Mouse (Mus musculus): ENCODE data around the gene Cd101. TPM values are rescaled to one million over a fixed set of nuclear protein-coding genes. Genes with fewer than 3 reads are reported as not detected.

The Cd101 gene
- polyA plus RNA-seq, 1 experiment from 2014 or later: 0.26 TPM

- Histone ChIP-seq H3K9me3 (replicated peaks; ENCODE audit: control insufficient read depth, low read length) (no peaks in the 10 kb centered on the region), H3K36me3 (ENCODE audit: control insufficient read depth, insufficient read depth, low read length) (0 out of 2 replicates have a peak, but pooled peaks cover 3% of the 10 kb centered on the region), H3K9ac (ENCODE audit: low read depth, low read length) (no peak overlapping the region), H3K27ac (ENCODE audit: low read depth, low read length) (no peak overlapping the region), H3K4me2 (no peak overlapping the region), H3K4me3 (ENCODE audit: low read depth, low read length) (no peak overlapping the region), H3K27me3 (ENCODE audit: control insufficient read depth, insufficient read depth, low read length) (no peaks in the 10 kb centered on the region), H3K4me1 (ENCODE audit: control insufficient read depth, insufficient read depth, low read length) (no peaks in the 10 kb centered on the region)
- 72% methylated on average over 9 of the region's 9 CpGs for WGBS (ENCODE audit: insufficient replicate concordance)
- ATAC-seq (replicated peaks; ENCODE audit: insufficient number of reproducible peaks, low FRiP score, low TSS enrichment): no peak
Measured at GRCm38 (mm10) chr3:101049997-101050396, 20.6 kb upstream of the Cd101 start.

GRCm38 (mm10) chr3:101048781-101049180 is 19.4 kb upstream of the Cd101 start:
- 71% methylated on average over 2 of the region's 2 CpGs for WGBS (ENCODE audit: insufficient replicate concordance)
- Histone ChIP-seq H3K4me2 (no peak overlapping the region), H3K4me1 (ENCODE audit: control insufficient read depth, insufficient read depth, low read length) (no peaks in the 10 kb centered on the region), H3K36me3 (ENCODE audit: control insufficient read depth, insufficient read depth, low read length) (0 out of 2 replicates have a peak, but pooled peaks cover 3% of the 10 kb centered on the region), H3K4me3 (ENCODE audit: low read depth, low read length) (no peak overlapping the region), H3K27ac (ENCODE audit: low read depth, low read length) (no peak overlapping the region), H3K9me3 (replicated peaks; ENCODE audit: control insufficient read depth, low read length) (no peaks in the 10 kb centered on the region), H3K9ac (ENCODE audit: low read depth, low read length) (no peak overlapping the region), H3K27me3 (ENCODE audit: control insufficient read depth, insufficient read depth, low read length) (no peaks in the 10 kb centered on the region)
- ATAC-seq (replicated peaks; ENCODE audit: insufficient number of reproducible peaks, low FRiP score, low TSS enrichment): no peak

- H3K9me3 ChIP-seq (replicated peaks; ENCODE audit: control insufficient read depth, low read length): no peaks in the 10 kb centered on the region
- no peak overlapping the region for H3K9ac ChIP-seq (ENCODE audit: low read depth, low read length)
- H3K27ac ChIP-seq (ENCODE audit: low read depth, low read length): no peak overlapping the region
- ATAC-seq (replicated peaks; ENCODE audit: insufficient number of reproducible peaks, low FRiP score, low TSS enrichment): no peak
- 0 out of 2 replicates have a peak, but pooled peaks cover 3% of the 10 kb centered on the region for H3K36me3 ChIP-seq (ENCODE audit: control insufficient read depth, insufficient read depth, low read length)
- no peak overlapping the region for H3K4me3 ChIP-seq (ENCODE audit: low read depth, low read length)
- no peaks in the 10 kb centered on the region for H3K27me3 ChIP-seq (ENCODE audit: control insufficient read depth, insufficient read depth, low read length)
- no peaks in the 10 kb centered on the region for H3K4me1 ChIP-seq (ENCODE audit: control insufficient read depth, insufficient read depth, low read length)
- 83% methylated on average over 15 of the region's 15 CpGs for WGBS (ENCODE audit: insufficient replicate concordance)
- H3K4me2 ChIP-seq: no peak overlapping the region
Measured at GRCm38 (mm10) chr3:101047586-101048275, 18.4 kb upstream of the Cd101 start.

GRCm38 (mm10) chr3:101045431-101045830 is 16.1 kb upstream of the Cd101 start:
- no peaks in the 10 kb centered on the region for H3K4me1 ChIP-seq (ENCODE audit: control insufficient read depth, insufficient read depth, low read length)
- no peak overlapping the region for H3K27ac ChIP-seq (ENCODE audit: low read depth, low read length)
- WGBS (ENCODE audit: insufficient replicate concordance): 80% methylated on average over 15 of the region's 15 CpGs

GRCm38 (mm10) chr3:101044686-101045085 is 15.3 kb upstream of the Cd101 start:
- H3K4me3 ChIP-seq (ENCODE audit: low read depth, low read length): no peak overlapping the region
- no peak overlapping the region for H3K9ac ChIP-seq (ENCODE audit: low read depth, low read length)
- peaks cover 3% of the 10 kb centered on the region for H3K36me3 ChIP-seq (ENCODE audit: control insufficient read depth, insufficient read depth, low read length)
- H3K9me3 ChIP-seq (replicated peaks; ENCODE audit: control insufficient read depth, low read length): no peaks in the 10 kb centered on the region
- no peak overlapping the region for H3K4me2 ChIP-seq
- WGBS (ENCODE audit: insufficient replicate concordance): 79% methylated on average over 6 of the region's 6 CpGs
- no peaks in the 10 kb centered on the region for H3K27me3 ChIP-seq (ENCODE audit: control insufficient read depth, insufficient read depth, low read length)
- no peak for ATAC-seq (replicated peaks; ENCODE audit: insufficient number of reproducible peaks, low FRiP score, low TSS enrichment)
- H3K4me1 ChIP-seq (ENCODE audit: control insufficient read depth, insufficient read depth, low read length): no peaks in the 10 kb centered on the region
- H3K27ac ChIP-seq (ENCODE audit: low read depth, low read length): no peak overlapping the region

More at GRCm38 (mm10) chr3:101045431-101045830, 16.1 kb upstream of the Cd101 start:
- H3K4me2 ChIP-seq: no peak overlapping the region
- no peaks in the 10 kb centered on the region for H3K9me3 ChIP-seq (replicated peaks; ENCODE audit: control insufficient read depth, low read length)
- ATAC-seq (replicated peaks; ENCODE audit: insufficient number of reproducible peaks, low FRiP score, low TSS enrichment): no peak
- H3K36me3 ChIP-seq (ENCODE audit: control insufficient read depth, insufficient read depth, low read length): peaks cover 3% of the 10 kb centered on the region
- H3K27me3 ChIP-seq (ENCODE audit: control insufficient read depth, insufficient read depth, low read length): no peaks in the 10 kb centered on the region
- H3K9ac ChIP-seq (ENCODE audit: low read depth, low read length): no peak overlapping the region
- no peak overlapping the region for H3K4me3 ChIP-seq (ENCODE audit: low read depth, low read length)

- WGBS (ENCODE audit: insufficient replicate concordance): 76% methylated on average over 7 of the region's 7 CpGs
- Histone ChIP-seq H3K4me2 (no peak overlapping the region), H3K27me3 (ENCODE audit: control insufficient read depth, insufficient read depth, low read length) (no peaks in the 10 kb centered on the region), H3K4me3 (ENCODE audit: low read depth, low read length) (no peak overlapping the region), H3K9me3 (replicated peaks; ENCODE audit: control insufficient read depth, low read length) (no peaks in the 10 kb centered on the region), H3K9ac (ENCODE audit: low read depth, low read length) (no peak overlapping the region), H3K36me3 (ENCODE audit: control insufficient read depth, insufficient read depth, low read length) (peaks cover 3% of the 10 kb centered on the region), H3K27ac (ENCODE audit: low read depth, low read length) (no peak overlapping the region), H3K4me1 (ENCODE audit: control insufficient read depth, insufficient read depth, low read length) (0 out of 2 replicates have a peak, but pooled peaks cover 3% of the 10 kb centered on the region)
- no peak for ATAC-seq (replicated peaks; ENCODE audit: insufficient number of reproducible peaks, low FRiP score, low TSS enrichment)
Measured at GRCm38 (mm10) chr3:101041997-101042396, 12.6 kb upstream of the Cd101 start.

GRCm38 (mm10) chr3:101037984-101038545 is 8.7 kb upstream of the Cd101 start:
- H3K4me2 ChIP-seq: no peak overlapping the region
- peaks cover 10% of the 10 kb centered on the region; the same call in 1 of the 2 replicates for H3K4me1 ChIP-seq (ENCODE audit: control insufficient read depth, insufficient read depth, low read length)
- H3K9ac ChIP-seq (ENCODE audit: low read depth, low read length): no peak overlapping the region
- no peaks in the 10 kb centered on the region for H3K9me3 ChIP-seq (replicated peaks; ENCODE audit: control insufficient read depth, low read length)
- no peak overlapping the region for H3K4me3 ChIP-seq (ENCODE audit: low read depth, low read length)
- no peaks in the 10 kb centered on the region; the same call in none of the 2 replicates for H3K36me3 ChIP-seq (ENCODE audit: control insufficient read depth, insufficient read depth, low read length)
- ATAC-seq (replicated peaks; ENCODE audit: insufficient number of reproducible peaks, low FRiP score, low TSS enrichment): no peak
- WGBS (ENCODE audit: insufficient replicate concordance): 85% methylated on average over 5 of the region's 5 CpGs
- no peaks in the 10 kb centered on the region for H3K27me3 ChIP-seq (ENCODE audit: control insufficient read depth, insufficient read depth, low read length)
- no peak overlapping the region for H3K27ac ChIP-seq (ENCODE audit: low read depth, low read length)

- no peak overlapping the region for H3K4me3 ChIP-seq (ENCODE audit: low read depth, low read length)
- 99% methylated on average over 2 of the region's 2 CpGs for WGBS (ENCODE audit: insufficient replicate concordance)
- no peak overlapping the region for H3K9ac ChIP-seq (ENCODE audit: low read depth, low read length)
- ATAC-seq (replicated peaks; ENCODE audit: insufficient number of reproducible peaks, low FRiP score, low TSS enrichment): no peak
- H3K27me3 ChIP-seq (ENCODE audit: control insufficient read depth, insufficient read depth, low read length): no peaks in the 10 kb centered on the region
- H3K9me3 ChIP-seq (replicated peaks; ENCODE audit: control insufficient read depth, low read length): no peaks in the 10 kb centered on the region
- H3K27ac ChIP-seq (ENCODE audit: low read depth, low read length): no peak overlapping the region
- H3K36me3 ChIP-seq (ENCODE audit: control insufficient read depth, insufficient read depth, low read length): no peaks in the 10 kb centered on the region
- peaks cover 20% of the 10 kb centered on the region for H3K4me1 ChIP-seq (ENCODE audit: control insufficient read depth, insufficient read depth, low read length)
- H3K4me2 ChIP-seq: no peak overlapping the region
Measured at GRCm38 (mm10) chr3:101036001-101036400, 6.6 kb upstream of the Cd101 start.

- Histone ChIP-seq H3K9ac (ENCODE audit: low read depth, low read length) (no peak overlapping the region), H3K36me3 (ENCODE audit: control insufficient read depth, insufficient read depth, low read length) (no peaks in the 10 kb centered on the region), H3K27ac (ENCODE audit: low read depth, low read length) (no peak overlapping the region), H3K4me2 (no peak overlapping the region), H3K9me3 (replicated peaks; ENCODE audit: control insufficient read depth, low read length) (no peaks in the 10 kb centered on the region), H3K27me3 (ENCODE audit: control insufficient read depth, insufficient read depth, low read length) (no peaks in the 10 kb centered on the region), H3K4me3 (ENCODE audit: low read depth, low read length) (no peak overlapping the region), H3K4me1 (ENCODE audit: control insufficient read depth, insufficient read depth, low read length) (peaks cover 23% of the 10 kb centered on the region)
- ATAC-seq (replicated peaks; ENCODE audit: insufficient number of reproducible peaks, low FRiP score, low TSS enrichment): no peak
- WGBS (ENCODE audit: insufficient replicate concordance): 79% methylated on average over 9 of the region's 9 CpGs
Measured at GRCm38 (mm10) chr3:101034509-101034908, 5.2 kb upstream of the Cd101 start.

Data from heart, embryonic 11.5 days (tissue).